7 mouse cellular contexts compared by ENCODE assay signal in the genomic region with DNA sequence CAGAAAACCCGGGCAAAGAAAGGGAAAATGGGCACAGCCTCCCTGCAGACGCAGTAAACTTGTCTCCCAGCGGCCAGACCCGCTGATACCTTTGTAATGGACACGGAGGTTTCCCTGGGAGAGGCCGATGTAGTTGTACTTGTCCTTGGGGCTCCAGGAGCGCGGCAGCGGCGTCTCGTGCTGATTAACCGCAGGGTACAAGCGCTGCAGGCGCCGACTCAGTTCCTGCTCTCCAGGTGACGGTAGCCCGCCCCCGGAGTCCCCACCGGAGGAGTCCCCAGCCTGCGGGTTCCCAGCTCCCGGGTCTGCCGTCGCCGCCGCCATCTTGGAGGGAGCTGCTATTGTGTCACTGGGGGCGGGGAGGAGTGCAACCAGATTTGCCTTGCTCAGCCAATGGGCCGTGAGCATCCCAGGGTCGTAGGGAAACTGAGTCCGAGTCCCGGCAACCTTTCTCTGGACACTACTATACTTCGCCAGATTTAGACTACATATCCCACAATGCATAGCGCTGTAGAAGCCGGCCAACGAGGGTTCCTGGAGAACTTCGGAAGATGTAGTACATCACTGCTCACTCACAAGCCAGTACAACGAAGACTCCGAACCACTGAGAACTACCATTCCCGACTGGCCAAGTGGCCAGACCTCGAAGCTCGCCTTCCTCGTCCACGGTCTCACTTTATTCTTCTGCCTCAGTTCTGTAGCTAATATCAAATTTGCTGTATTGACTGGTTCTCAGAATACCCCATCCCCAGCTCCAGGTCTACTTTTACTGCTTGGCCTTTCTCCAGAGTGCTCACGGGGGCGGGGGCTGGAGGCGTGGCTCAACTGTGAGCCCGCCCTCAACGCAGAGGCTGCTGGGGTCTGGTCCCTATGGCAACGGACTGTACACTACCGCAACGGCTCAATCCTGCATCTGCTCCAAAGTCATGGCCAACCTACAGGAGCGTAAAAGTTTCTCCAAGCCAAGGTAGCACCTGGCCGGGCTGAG. TPM values are rescaled to one million over a fixed set of nuclear protein-coding genes. Genes with fewer than 3 reads are reported as not detected.
DNase-seq lines count a peak whose midpoint lies in the region; ATAC-seq and TF ChIP-seq lines count a peak whose summit lies in the region.

A gene (minus strand): TSS at position 490 of the 988 bp plus-strand sequence.
A gene (plus strand): TSS at position 871 of the 988 bp plus-strand sequence.

- H3K27me3 ChIP-seq in embryonic facial prominence, embryonic 10.5 days (replicated peaks; ENCODE audit: low read depth, poor library complexity, severe bottlenecking) = no peaks in the 10 kb centered on the region
- H3K27me3 ChIP-seq in intestine, postnatal 0 days (replicated peaks; ENCODE audit: control insufficient read depth, insufficient read depth, low read length) = no peaks in the 10 kb centered on the region
- no peaks in the 10 kb centered on the region for H3K27me3 ChIP-seq in midbrain, embryonic 12.5 days
- no peaks in the 10 kb centered on the region for H3K27me3 ChIP-seq in small intestine, adult 2 months (ENCODE audit: control insufficient read depth, insufficient read depth, low read length)

- peak; percentile 96 for DNase-seq in adrenal gland, postnatal 10 days
- peak; percentile 96 for DNase-seq in embryonic facial prominence, embryonic 10.5 days (ENCODE audit: low spot score)
- DNase-seq in gonadal fat pad, adult 2 months (ENCODE audit: low read depth) = peak; percentile 95
- DNase-seq in left cerebral cortex, postnatal 4 days = peak; percentile 97

- ATAC-seq in intestine, postnatal 0 days = peak; percentile 99
- peak; percentile 99 for ATAC-seq in midbrain, embryonic 12.5 days (ENCODE audit: low FRiP score, low read depth)

- H3K27ac ChIP-seq in embryonic facial prominence, embryonic 10.5 days (replicated peaks) = peak within 1 kb of the TSS; percentile 91
- peak within 1 kb of the TSS; percentile 64; the same call in 1 of the 2 replicates for H3K27ac ChIP-seq in intestine, postnatal 0 days (ENCODE audit: low read depth, low read length)
- peak within 1 kb of the TSS; percentile 68 for H3K27ac ChIP-seq in midbrain, embryonic 12.5 days (replicated peaks)
- H3K27ac ChIP-seq in small intestine, adult 2 months (ENCODE audit: insufficient read depth, low read depth, low read length) = peak within 1 kb of the TSS; percentile 53

- TF ChIP-seq POLR2A in small intestine, adult 2 months (IDR thresholded peaks at IDR 0.05; ENCODE audit: low read depth, low read length) = peak; percentile 75

- under 1% methylated on average over 52 of the region's 52 CpGs for WGBS in embryonic facial prominence, embryonic 10.5 days
- WGBS in intestine, postnatal 0 days = under 1% methylated on average over 52 of the region's 52 CpGs
- WGBS in midbrain, embryonic 12.5 days = under 1% methylated on average over 52 of the region's 52 CpGs
- WGBS in small intestine, adult 2 months = under 1% methylated on average over 52 of the region's 52 CpGs

- peak within 1 kb of the TSS; percentile 97 for H3K9ac ChIP-seq in intestine, postnatal 0 days (ENCODE audit: low read depth, low read length)
- peak within 1 kb of the TSS; percentile 84 for H3K9ac ChIP-seq in midbrain, embryonic 12.5 days (replicated peaks)

- H3K36me3 ChIP-seq in embryonic facial prominence, embryonic 10.5 days (replicated peaks) = peaks cover 37% of the 10 kb centered on the region
- peaks cover 15% of the 10 kb centered on the region; the same call in 1 of the 2 replicates for H3K36me3 ChIP-seq in intestine, postnatal 0 days (ENCODE audit: control insufficient read depth, insufficient read depth)
- H3K36me3 ChIP-seq in midbrain, embryonic 12.5 days = peaks cover 23% of the 10 kb centered on the region
- H3K36me3 ChIP-seq in small intestine, adult 2 months (ENCODE audit: control insufficient read depth, insufficient read depth, low read length) = peaks cover 6% of the 10 kb centered on the region

- TF ChIP-seq CTCF in intestine, postnatal 0 days (IDR thresholded peaks at IDR 0.05; ENCODE audit: low read depth) = no peak
- no peak for TF ChIP-seq CTCF in small intestine, adult 2 months (IDR thresholded peaks at IDR 0.05; ENCODE audit: extremely low read depth, insufficient read length, insufficient replicate concordance, low read depth, low read length)

- H3K9me3 ChIP-seq in embryonic facial prominence, embryonic 10.5 days = no peaks in the 10 kb centered on the region
- H3K9me3 ChIP-seq in intestine, postnatal 0 days (ENCODE audit: control insufficient read depth) = no peaks in the 10 kb centered on the region
- H3K9me3 ChIP-seq in midbrain, embryonic 12.5 days = no peaks in the 10 kb centered on the region

- intact Hi-C loops in left cerebral cortex, postnatal 4 days (cut with DNase I) = no loop called here

- H3K4me1 ChIP-seq in embryonic facial prominence, embryonic 10.5 days = peaks cover 20% of the 10 kb centered on the region
- H3K4me1 ChIP-seq in intestine, postnatal 0 days (replicated peaks; ENCODE audit: control insufficient read depth, insufficient read depth, low read length) = peaks cover 6% of the 10 kb centered on the region; the same call in 1 of the 2 replicates
- peaks cover 22% of the 10 kb centered on the region for H3K4me1 ChIP-seq in midbrain, embryonic 12.5 days
- H3K4me1 ChIP-seq in small intestine, adult 2 months (ENCODE audit: control insufficient read depth, insufficient read depth, insufficient read length, low read length) = peaks cover 7% of the 10 kb centered on the region; the same call in 1 of the 2 replicates

- H3K4me3 ChIP-seq in embryonic facial prominence, embryonic 10.5 days = peak within 1 kb of the TSS; percentile 78
- peak within 1 kb of the TSS; percentile 96 for H3K4me3 ChIP-seq in intestine, postnatal 0 days (ENCODE audit: low read depth, low read length)
- H3K4me3 ChIP-seq in midbrain, embryonic 12.5 days = peak within 1 kb of the TSS; percentile 77
- H3K4me3 ChIP-seq in small intestine, adult 2 months (ENCODE audit: low read depth, low read length) = peak within 1 kb of the TSS; percentile 79

- H3K4me2 ChIP-seq in intestine, postnatal 0 days (replicated peaks; ENCODE audit: low read depth) = peak within 1 kb of the TSS; percentile 73
- peak within 1 kb of the TSS; percentile 97 for H3K4me2 ChIP-seq in midbrain, embryonic 12.5 days (replicated peaks)

RNA-seq across cellular contexts. Expression of the first gene that starts in this region (rescaled TPM):
- 10 to 100 TPM; 25.4 to 30.0 TPM for total RNA-seq in adrenal gland, postnatal 10 days (2021)
- 11.4 and 12.1 TPM in 2 replicates for polyA plus RNA-seq in embryonic facial prominence, embryonic 10.5 days (2016; fragmentation: Nextera tagmentation; extraction: Ambion mirVana)
- 20.0 and 20.4 TPM in 2 replicates for polyA plus RNA-seq in gonadal fat pad, adult 2 months (2012; rRNA removed)
- 4.1 and 4.6 TPM in 2 replicates for polyA plus RNA-seq in intestine, postnatal 0 days (2015; fragmentation: Nextera tagmentation; extraction: Ambion mirVana)
- total RNA-seq in left cerebral cortex, postnatal 4 days (2021) = 10 to 100 TPM; 21.8 to 23.6 TPM
- polyA plus RNA-seq in midbrain, embryonic 12.5 days (2016; fragmentation: Nextera tagmentation; extraction: Ambion mirVana) = 15.0 and 15.1 TPM in 2 replicates
- 9.5 and 15.3 TPM in 2 replicates for polyA plus RNA-seq in small intestine, adult 2 months (2012; rRNA removed)

RNA-seq across cellular contexts. Expression of the second gene that starts in this region (rescaled TPM):
- not detected for total RNA-seq in adrenal gland, postnatal 10 days (2021)
- 0.19 and 0.40 TPM in 2 replicates for polyA plus RNA-seq in embryonic facial prominence, embryonic 10.5 days (2016; fragmentation: Nextera tagmentation; extraction: Ambion mirVana)
- polyA plus RNA-seq in gonadal fat pad, adult 2 months (2012; rRNA removed) = 1.1 and 1.2 TPM in 2 replicates
- not detected in 2 replicates for polyA plus RNA-seq in intestine, postnatal 0 days (2015; fragmentation: Nextera tagmentation; extraction: Ambion mirVana)
- under 1 TPM; 0.26 to 0.50 TPM for total RNA-seq in left cerebral cortex, postnatal 4 days (2021)
- polyA plus RNA-seq in midbrain, embryonic 12.5 days (2016; fragmentation: Nextera tagmentation; extraction: Ambion mirVana) = 0.22 and 0.63 TPM in 2 replicates
- polyA plus RNA-seq in small intestine, adult 2 months (2012; rRNA removed) = not detected in 2 replicates

Comparison
In these comparisons a context has a peak if more than half of its experiments do, and no peak if none do; other contexts are left out.
1. Peak in every context shown above with its lines: DNase-seq, ATAC-seq, H3K4me3 ChIP-seq and H3K27ac ChIP-seq.